Mouse (Mus musculus) lung, postnatal 0 days (tissue): Measurements from ENCODE around the gene Gucy2c. TPM values are rescaled to one million over a fixed set of nuclear protein-coding genes. Genes with fewer than 3 reads are reported as not detected.

ENCODE experiments used
- ATAC-seq: fragments of 200-750 bp; cut with Nextera tagmentation; 2 replicates; pipeline ENCODE4 v1.8.0; 2017; ENCODE audit warnings: moderate library complexity
- DNase-seq: peaks from one replicate; pipeline ENCODE4 v3.0.0-alpha.2; 2016; ENCODE audit warnings: low spot score
- H3K27ac ChIP-seq: fragments of 300-500 bp; sonication (generic); 2 replicates; pipeline ENCODE4 v1.5.1; 2014; ENCODE audit warnings: antibody characterized with exemption, mild to moderate bottlenecking, low read length, mixed read lengths
- H3K27me3 ChIP-seq: fragments of 300-500 bp; sonication (generic); replicated peaks from 2 replicates; pipeline ENCODE4 v1.6.1; 2014; ENCODE audit warnings: low read length, mixed read lengths; ENCODE audit not compliant: insufficient read depth
- H3K36me3 ChIP-seq: fragments of 300-500 bp; sonication (generic); 2 replicates; pipeline ENCODE4 v1.6.1; 2014; ENCODE audit warnings: low read length, mixed read lengths; ENCODE audit not compliant: insufficient read depth
- H3K4me1 ChIP-seq: fragments of 300-500 bp; sonication (generic); 2 replicates; pipeline ENCODE4 v1.6.1; 2014; ENCODE audit warnings: antibody characterized with exemption, low read depth, low read length, mixed read lengths; ENCODE audit not compliant: insufficient read depth
- H3K4me2 ChIP-seq: fragments of 300-500 bp; sonication (generic); replicated peaks from 2 replicates; pipeline ENCODE4 v1.6.1; 2014; ENCODE audit warnings: low read depth, mild to moderate bottlenecking, low read length, moderate library complexity, mixed read lengths
- H3K4me3 ChIP-seq: fragments of 300-500 bp; sonication (generic); 2 replicates; pipeline ENCODE4 v1.5.1; 2014; ENCODE audit warnings: low read depth, low read length
- H3K9ac ChIP-seq: fragments of 300-500 bp; sonication (generic); replicated peaks from 2 replicates; pipeline ENCODE4 v1.6.1; 2014; ENCODE audit warnings: low read depth, mild to moderate bottlenecking
- H3K9me3 ChIP-seq: fragments of 300-500 bp; sonication (generic); 2 replicates; pipeline ENCODE4 v1.6.1; 2016; ENCODE audit warnings: low read length, mixed read lengths
- CTCF ChIP-seq: IDR thresholded peaks from 2 replicates; pipeline ENCODE4 v1.5.1; 2016; ENCODE audit warnings: antibody characterized with exemption, mild to moderate bottlenecking
- EP300 ChIP-seq: IDR thresholded peaks from 2 replicates; pipeline ENCODE4 v1.6.1; 2016; ENCODE audit warnings: antibody characterized with exemption, mild to moderate bottlenecking, control low read depth
- WGBS: fragments of 180-500 bp; shearing (Covaris S2); extraction: QIAGEN DNeasy Blood & Tissue Kit; methylation state at CpG from one replicate; pipeline ENCODE4 v1.1.7; 2014; 5-methylcytosine and 5-hydroxymethylcytosine counted together
- polyA plus RNA-seq: library from polyadenylated mRNA; unstranded; fragments of >200 nt; fragmentation: Nextera tagmentation; extraction: Ambion mirVana; gene quantifications from 2 replicates; pipeline ENCODE4 v1.2.1, GENCODE M21; 2015

The Gucy2c gene
- polyA plus RNA-seq, 1 experiment from 2014 or later, result 0.11 TPM

DNA sequence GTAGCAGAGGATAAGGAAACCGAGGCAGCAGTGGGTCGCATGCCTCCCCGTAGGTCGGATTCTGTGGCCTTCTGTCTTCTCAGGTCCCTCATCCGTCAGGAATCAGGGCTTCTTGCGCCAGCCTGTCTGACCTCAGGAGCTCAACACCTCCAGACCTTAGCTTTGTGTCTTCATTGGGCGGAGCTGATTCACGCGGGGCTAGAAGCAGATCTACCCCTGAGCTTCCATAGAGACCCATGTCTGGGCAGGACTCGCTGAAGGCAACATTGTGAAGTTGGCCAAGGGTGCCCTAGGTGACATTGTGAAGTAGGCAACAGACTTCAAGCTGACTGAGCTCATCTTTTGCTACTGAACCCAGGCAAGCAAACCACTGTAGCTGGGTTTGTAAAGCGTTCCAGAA, 119.5 kb downstream of the Gucy2c start:
- Histone ChIP-seq H3K9me3 (no peaks in the 10 kb centered on the region), H3K27me3 (0 out of 2 replicates have a peak, but pooled peaks cover 10% of the 10 kb centered on the region), H3K36me3 (no peaks in the 10 kb centered on the region), H3K4me3 (no peak overlapping the region), H3K4me2 (peak overlapping the region; percentile 50), H3K4me1 (no peaks in the 10 kb centered on the region), H3K9ac (no peak overlapping the region), H3K27ac (no peak overlapping the region)
- 38% methylated on average over 11 of the region's 11 CpGs for WGBS
- DNase-seq (no peak), ATAC-seq (no peak)
- TF ChIP-seq EP300 (no peak), CTCF (no peak)

DNA sequence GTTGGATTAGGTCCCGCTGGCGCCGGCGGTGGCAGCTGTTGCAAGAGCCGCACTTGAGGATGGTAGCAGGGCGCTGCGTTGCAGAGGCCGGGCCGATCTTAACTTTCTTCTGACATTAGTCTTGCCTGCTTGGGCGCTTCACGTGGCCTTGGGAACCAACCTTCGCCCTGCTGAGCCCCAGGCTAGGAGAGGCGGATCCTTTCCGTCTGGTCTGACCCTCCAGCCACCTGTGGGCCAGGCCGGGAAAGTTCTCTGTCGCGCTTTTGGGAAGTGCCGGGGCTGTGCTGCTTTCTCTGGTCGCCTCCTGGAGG, 119.9 kb downstream of the Gucy2c start, which contains the start of gene Plbd1:
Gene Plbd1, minus strand, starts transcription at position 223 of the 311 bp plus-strand sequence.
- H3K4me3 ChIP-seq, result peak within 1 kb of the TSS; percentile 28
- no peak within 1 kb of the TSS for H3K9ac ChIP-seq
- DNase-seq (peak; percentile 72), ATAC-seq (peak; percentile 85)
- TF ChIP-seq CTCF (no peak), EP300 (no peak)
- H3K27me3 ChIP-seq, result 0 out of 2 replicates have a peak, but pooled peaks cover 10% of the 10 kb centered on the region
- no peaks in the 10 kb centered on the region for H3K4me1 ChIP-seq
- peak within 1 kb of the TSS; percentile 50 for H3K4me2 ChIP-seq
- no peaks in the 10 kb centered on the region for H3K9me3 ChIP-seq
- no peaks in the 10 kb centered on the region for H3K36me3 ChIP-seq
- WGBS, result 2% methylated on average over 15 of the region's 19 CpGs
- H3K27ac ChIP-seq, result no peak within 1 kb of the TSS

DNA sequence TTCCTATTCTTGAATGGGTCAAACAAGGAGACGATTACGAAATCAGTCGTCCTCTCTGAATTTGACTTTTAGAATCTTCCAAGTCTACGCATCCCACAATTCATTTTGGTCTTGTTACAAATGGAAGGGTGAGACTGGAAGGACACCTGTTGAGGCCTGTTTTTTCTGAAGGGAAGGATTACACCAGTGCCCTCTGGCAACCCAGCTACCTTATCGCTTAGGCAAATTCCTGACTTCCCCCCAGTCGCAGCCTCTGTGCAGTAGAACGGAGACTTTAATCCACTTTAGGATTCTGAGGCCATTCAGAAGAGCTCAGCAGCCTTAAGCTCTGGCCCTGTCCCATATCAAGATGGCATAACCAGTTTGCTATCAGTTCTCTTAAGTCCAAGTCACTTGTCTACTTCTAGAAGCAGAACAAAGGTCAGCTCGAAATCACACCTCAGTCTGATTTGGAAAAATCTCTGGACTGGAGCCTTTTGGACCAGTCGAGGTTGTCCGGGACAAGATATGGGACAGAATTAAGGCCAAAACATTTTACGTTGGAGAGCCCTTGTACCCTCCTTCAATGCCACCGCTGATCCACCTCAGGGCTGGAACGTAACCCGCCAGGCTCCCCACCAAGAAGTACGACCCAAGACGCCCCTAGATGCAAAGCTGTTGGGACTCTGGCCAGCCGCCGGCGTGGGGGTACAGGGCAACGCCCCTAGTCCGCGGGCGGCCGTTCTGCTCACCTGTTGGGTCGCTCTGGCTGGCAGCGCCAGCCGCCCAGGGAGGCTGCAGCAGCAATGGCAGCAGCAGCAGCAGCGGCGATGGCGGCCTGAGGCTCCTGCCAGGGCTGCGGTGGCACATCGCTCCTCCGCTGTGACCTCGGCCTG, 120.5 kb downstream of the Gucy2c start:
- WGBS, result 21% methylated on average over 33 of the region's 34 CpGs
- ATAC-seq, result no peak
- peak overlapping the region; percentile 50 for H3K4me2 ChIP-seq
- 0 out of 2 replicates have a peak, but pooled peaks cover 10% of the 10 kb centered on the region for H3K27me3 ChIP-seq
- H3K4me1 ChIP-seq, result no peaks in the 10 kb centered on the region
- no peak overlapping the region for H3K9ac ChIP-seq
- H3K36me3 ChIP-seq, result no peaks in the 10 kb centered on the region
- no peak overlapping the region for H3K27ac ChIP-seq
- H3K9me3 ChIP-seq, result no peaks in the 10 kb centered on the region
- no peak for TF ChIP-seq EP300
- H3K4me3 ChIP-seq, result peak overlapping the region; percentile 28
- DNase-seq, result no peak

DNA sequence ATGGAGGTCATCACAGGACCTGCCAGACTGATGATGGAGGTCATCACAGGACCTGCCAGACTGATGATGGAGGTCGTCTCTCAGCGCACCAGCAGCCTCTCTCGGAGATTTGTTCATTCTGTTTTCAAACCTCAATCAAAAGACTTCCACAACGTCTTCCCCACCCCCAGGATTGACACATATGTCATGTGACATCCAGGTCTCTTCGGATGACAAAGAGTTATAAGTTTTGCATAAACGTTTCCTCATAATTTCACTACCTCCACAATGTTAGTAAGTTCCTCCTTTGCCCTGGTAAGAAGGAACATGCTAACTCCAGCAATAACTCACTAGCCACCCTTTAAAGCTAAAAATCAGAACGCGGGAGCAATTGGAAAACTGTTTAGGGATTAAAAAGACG, 122.3 kb downstream of the Gucy2c start:
- no peak overlapping the region for H3K9ac ChIP-seq
- 0 out of 2 replicates have a peak, but pooled peaks cover 10% of the 10 kb centered on the region for H3K27me3 ChIP-seq
- 81% methylated on average over 9 of the region's 9 CpGs for WGBS
- no peak overlapping the region for H3K27ac ChIP-seq
- no peaks in the 10 kb centered on the region for H3K9me3 ChIP-seq
- no peak for TF ChIP-seq EP300
- DNase-seq (no peak), ATAC-seq (no peak)
- H3K4me2 ChIP-seq, result no peak overlapping the region
- H3K36me3 ChIP-seq, result no peaks in the 10 kb centered on the region
- H3K4me1 ChIP-seq, result no peaks in the 10 kb centered on the region
- H3K4me3 ChIP-seq, result no peak overlapping the region

DNA sequence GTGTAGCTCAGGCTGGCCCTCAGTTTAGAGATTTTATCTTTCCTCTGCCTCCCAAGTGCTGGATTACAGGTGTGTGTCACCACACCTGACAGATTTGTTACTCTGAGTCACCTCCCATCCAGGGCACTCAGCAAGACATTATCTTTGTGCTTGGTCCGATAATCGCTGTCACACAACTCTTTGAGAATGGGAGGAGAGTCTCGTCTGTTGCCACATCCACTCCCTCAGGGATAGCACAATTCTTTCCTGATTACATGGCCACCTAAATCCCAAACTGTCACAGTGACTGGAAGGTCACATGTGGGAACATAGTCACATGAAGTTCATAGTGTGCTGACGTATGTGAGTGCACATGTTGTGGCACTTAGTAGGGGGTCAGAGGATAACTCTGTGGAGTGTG, 123.3 kb downstream of the Gucy2c start:
- H3K4me3 ChIP-seq, result no peak overlapping the region
- WGBS, result 79% methylated on average over 4 of the region's 4 CpGs
- no peak overlapping the region for H3K4me2 ChIP-seq
- DNase-seq (no peak), ATAC-seq (no peak)
- H3K4me1 ChIP-seq, result no peaks in the 10 kb centered on the region
- no peak overlapping the region for H3K27ac ChIP-seq
- H3K9me3 ChIP-seq, result no peaks in the 10 kb centered on the region
- TF ChIP-seq CTCF (no peak), EP300 (no peak)
- H3K9ac ChIP-seq, result no peak overlapping the region
- H3K36me3 ChIP-seq, result no peaks in the 10 kb centered on the region
- 0 out of 2 replicates have a peak, but pooled peaks cover 10% of the 10 kb centered on the region for H3K27me3 ChIP-seq

DNA sequence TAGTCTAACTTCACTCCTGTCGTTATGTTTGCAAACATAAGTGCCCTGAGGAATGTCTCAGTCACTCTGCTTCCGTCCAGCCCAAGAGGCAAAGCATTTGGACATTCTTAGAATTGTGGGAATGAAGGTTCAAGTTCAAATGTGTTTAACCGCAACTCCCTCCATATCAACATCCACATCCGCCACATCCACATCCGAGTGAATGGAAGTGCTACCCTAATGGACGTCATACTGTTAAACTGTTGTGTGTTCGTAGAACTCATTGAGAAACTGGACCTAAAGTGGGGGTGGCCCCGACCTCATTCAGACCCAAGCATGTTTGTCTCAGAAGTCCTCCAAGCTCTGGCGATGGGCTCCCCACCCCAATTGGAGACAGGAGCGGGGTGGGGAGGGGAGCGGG, 125.8 kb downstream of the Gucy2c start:
- Histone ChIP-seq H3K27me3 (no peaks in the 10 kb centered on the region), H3K9me3 (no peaks in the 10 kb centered on the region), H3K4me2 (peak overlapping the region; percentile 28; the same call in 1 of the 2 replicates), H3K27ac (no peak overlapping the region), H3K4me1 (no peaks in the 10 kb centered on the region), H3K4me3 (no peak overlapping the region), H3K9ac (no peak overlapping the region), H3K36me3 (no peaks in the 10 kb centered on the region)
- TF ChIP-seq CTCF, result no peak
- TF ChIP-seq EP300, result no peak
- no peak for DNase-seq
- WGBS, result 52% methylated on average over 11 of the region's 11 CpGs
- peak; percentile 32 for ATAC-seq
